25 mouse cellular contexts compared by ENCODE assay signal in the genomic region with DNA sequence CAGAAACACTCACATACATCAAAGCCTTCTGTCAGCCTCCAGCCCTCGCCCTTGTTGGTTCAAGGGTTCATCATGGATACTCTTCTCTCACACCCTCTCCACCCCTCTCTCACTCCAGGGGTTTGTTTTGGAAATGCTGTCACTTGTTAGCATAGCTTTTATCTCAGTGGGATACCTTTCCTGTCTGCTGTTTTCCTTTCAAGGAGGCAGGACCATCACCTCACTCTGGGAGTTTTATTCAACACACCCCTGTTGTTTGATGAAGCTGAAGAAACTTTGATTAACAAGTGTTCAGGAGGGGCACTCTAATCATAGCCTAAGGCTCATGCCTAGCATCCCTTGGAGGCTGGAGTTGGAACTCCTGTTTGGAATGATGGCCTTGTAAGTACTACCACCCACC.
"Had no signal": no experiment of that assay in that cellular context is flagged by ENCODE, and none has a peak within 500 bp of the region (broad histone marks: within the 10 kb centered on the region; RNA-seq: fewer than 3 reads in every experiment).

No protein-coding gene starts in this region.

- H3K4me1 ChIP-seq: kidney, embryonic 15.5 days; limb, embryonic 12.5 days; limb, embryonic 15.5 days; megakaryocyte, embryonic 14.5 days; neural tube, embryonic 13.5 days; stomach, embryonic 15.5 days had no signal

- H3K27ac ChIP-seq: kidney, embryonic 15.5 days; left cerebral cortex, adult 2 months; limb, embryonic 12.5 days; limb, embryonic 15.5 days; liver, embryonic 14.5 days; neural tube, embryonic 13.5 days; stomach, embryonic 15.5 days had no signal

- ATAC-seq: liver, postnatal 0 days; lung, postnatal 0 days; midbrain, embryonic 16.5 days had no signal

- H3K36me3 ChIP-seq: kidney, embryonic 15.5 days; limb, embryonic 12.5 days; limb, embryonic 15.5 days; neural tube, embryonic 13.5 days; stomach, embryonic 15.5 days had no signal

- H3K4me2 ChIP-seq: kidney, embryonic 15.5 days; limb, embryonic 12.5 days; limb, embryonic 15.5 days; liver, embryonic 11.5 days; lung, embryonic 14.5 days; midbrain, embryonic 11.5 days; neural tube, embryonic 13.5 days; stomach, embryonic 15.5 days had no signal

- H3K9me3 ChIP-seq: kidney, embryonic 15.5 days; limb, embryonic 12.5 days; limb, embryonic 15.5 days; neural tube, embryonic 13.5 days; stomach, embryonic 15.5 days had no signal

- H3K27me3 ChIP-seq: kidney, embryonic 15.5 days; limb, embryonic 12.5 days; limb, embryonic 15.5 days; megakaryocyte, embryonic 14.5 days; neural tube, embryonic 13.5 days; stomach, embryonic 15.5 days had no signal

- DNase-seq: kidney, adult 8-10 months; kidney, postnatal 10 days; kidney, postnatal 36 days; layer of hippocampus, adult 9-11 months; left cerebral cortex, postnatal 4 days; liver, postnatal 0 days; lung, embryonic 14.5 days; lung, postnatal 36 days; retina, postnatal 1 day; right cerebral cortex, postnatal 25 days; spleen, adult 18-20 months; thymus, postnatal 25 days had no signal

- H3K9ac ChIP-seq: kidney, embryonic 15.5 days; limb, embryonic 12.5 days; limb, embryonic 15.5 days; liver, embryonic 14.5 days; liver, postnatal 0 days; lung, embryonic 14.5 days; neural tube, embryonic 13.5 days; stomach, embryonic 15.5 days had no signal

- H3K4me3 ChIP-seq: kidney, embryonic 15.5 days; left cerebral cortex, adult 2 months; limb, embryonic 12.5 days; limb, embryonic 15.5 days; megakaryocyte, embryonic 14.5 days; myocyte; neural tube, embryonic 13.5 days; stomach, embryonic 15.5 days had no signal
